Mouse (Mus musculus): ENCODE measurements at regions not wholly inside any gene's neighbourhood (a gene's known extent, or its start where the extent isn't known, plus 50 kb on each side); places are given as distances from the start of the nearest gene placed in this dataset.

DNA sequence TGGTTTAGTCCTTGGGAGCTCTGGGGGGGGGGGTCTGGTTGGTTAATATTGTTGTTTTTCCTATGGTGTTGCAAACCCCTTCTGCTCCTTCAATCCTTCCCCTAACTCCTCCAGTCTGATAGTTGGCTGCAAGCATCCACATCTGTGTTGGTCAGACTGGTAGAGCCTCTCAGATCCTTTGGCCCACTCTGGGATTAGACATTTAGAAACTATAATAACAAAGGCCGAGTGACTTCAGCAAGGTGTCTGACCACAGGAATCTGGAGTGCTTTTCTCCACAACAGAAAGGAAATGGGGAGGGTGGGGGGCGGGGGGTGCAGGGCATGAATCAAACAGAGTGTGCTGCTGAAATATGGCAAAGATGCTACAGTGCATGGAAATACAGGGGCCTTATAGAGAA lies 301.4 kb upstream of the Eci2 start:
- TF ChIP-seq TAL1 (IDR thresholded peaks at IDR 0.05; ENCODE audit: low read length) (no peak), GATA1 (IDR thresholded peaks at IDR 0.05; ENCODE audit: low read length) (no peak)

All from erythroblast, embryonic 14.5 days (primary cell).